Mouse (Mus musculus) embryonic fibroblast, embryonic 13.5 days (primary cell): Measurements from ENCODE around the gene Ctu1.

Source experiments
- CTCF ChIP-seq: IDR thresholded peaks from 2 replicates; pipeline ENCODE4 v1.5.1; 2011; ENCODE audit warnings: mild to moderate bottlenecking, control low read depth, low read length, moderate library complexity, borderline replicate concordance; ENCODE audit not compliant: insufficient read depth
- POLR2A ChIP-seq: IDR thresholded peaks from 2 replicates; pipeline ENCODE4 v1.6.1; 2011; ENCODE audit warnings: low read depth, mild to moderate bottlenecking, control low read depth, low read length, moderate library complexity

DNA sequence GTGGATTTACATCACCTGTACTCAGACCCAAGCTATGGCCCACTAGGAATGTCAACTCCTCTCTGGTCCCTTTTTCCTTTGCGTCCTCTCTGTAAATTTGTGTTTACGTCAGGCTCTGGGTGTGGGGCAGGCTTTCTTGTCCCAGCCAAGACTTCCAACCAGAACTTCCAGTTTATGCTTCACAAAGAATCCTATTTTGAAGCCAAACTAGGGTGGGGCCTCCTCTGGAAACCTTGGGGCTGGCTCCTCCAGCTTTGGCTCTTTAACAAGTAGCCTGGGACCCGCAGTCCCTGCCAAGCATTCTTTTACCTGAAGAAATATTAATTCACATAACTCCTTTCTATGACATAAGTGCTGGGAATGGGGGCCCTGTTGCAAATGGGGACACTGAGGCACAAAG, 38.2 kb downstream of the Ctu1 start:
- TF ChIP-seq CTCF (no peak), POLR2A (no peak)
